Mouse (Mus musculus) kidney, embryonic 16.5 days (tissue): ENCODE measurements at regions not wholly inside any gene's neighbourhood (a gene's known extent, or its start where the extent isn't known, plus 50 kb on each side); places are given as distances from the start of the nearest gene placed in this dataset.

Experiments used
- ATAC-seq: fragments of 200-750 bp; cut with Nextera tagmentation; 2 replicates; pipeline ENCODE4 v1.8.0; 2017; ENCODE audit warnings: moderate TSS enrichment; ENCODE audit not compliant: low FRiP score, low TSS enrichment
- H3K27ac ChIP-seq: fragments of 300-500 bp; sonication (generic); 2 replicates; pipeline ENCODE4 v1.5.1; 2014; ENCODE audit warnings: low read length
- H3K27me3 ChIP-seq: fragments of 300-500 bp; sonication (generic); 2 replicates; pipeline ENCODE4 v1.6.1; 2014; ENCODE audit warnings: low read length, control low read depth, mixed read lengths; ENCODE audit not compliant: insufficient read depth
- H3K36me3 ChIP-seq: fragments of 300-500 bp; sonication (generic); 2 replicates; pipeline ENCODE4 v1.6.1; 2014; ENCODE audit warnings: low read length, control low read depth, mixed read lengths; ENCODE audit not compliant: insufficient read depth
- H3K4me1 ChIP-seq: fragments of 300-500 bp; sonication (generic); 2 replicates; pipeline ENCODE4 v1.6.1; 2014; ENCODE audit warnings: low read length, control low read depth, mixed read lengths; ENCODE audit not compliant: insufficient read depth
- H3K4me2 ChIP-seq: fragments of 300-500 bp; sonication (generic); replicated peaks from 2 replicates; pipeline ENCODE4 v1.6.1; 2014; ENCODE audit warnings: low read depth, low read length
- H3K4me3 ChIP-seq: fragments of 300-500 bp; sonication (generic); 2 replicates; pipeline ENCODE4 v1.5.1; 2014; ENCODE audit warnings: mild to moderate bottlenecking, low read length
- H3K9ac ChIP-seq: fragments of 300-500 bp; sonication (generic); replicated peaks from 2 replicates; pipeline ENCODE4 v1.6.1; 2014; ENCODE audit warnings: low read length
- H3K9me3 ChIP-seq: fragments of 300-500 bp; sonication (generic); 2 replicates; pipeline ENCODE4 v1.6.1; 2016; ENCODE audit warnings: low read length, control low read depth
- WGBS: fragments of 180-500 bp; shearing (Covaris S2); extraction: QIAGEN DNeasy Blood & Tissue Kit; methylation state at CpG from one replicate; pipeline ENCODE4 v1.1.7; 2014; 5-methylcytosine and 5-hydroxymethylcytosine counted together

GRCm38 (mm10) chr15:63066020-63066439 lies 778.9 kb downstream of the Gsdmc2 start:
- Histone ChIP-seq H3K4me3 (no peak overlapping the region), H3K36me3 (no peaks in the 10 kb centered on the region), H3K4me2 (no peak overlapping the region), H3K27ac (no peak overlapping the region), H3K9me3 (no peaks in the 10 kb centered on the region), H3K9ac (no peak overlapping the region), H3K4me1 (no peaks in the 10 kb centered on the region), H3K27me3 (no peaks in the 10 kb centered on the region)
- no peak for ATAC-seq
- 88% methylated on average over 2 of the region's 2 CpGs for WGBS

GRCm38 (mm10) chr15:63061891-63062290 lies 783.1 kb downstream of the Gsdmc2 start:
- ATAC-seq: no peak
- Histone ChIP-seq H3K4me2 (no peak overlapping the region), H3K27me3 (no peaks in the 10 kb centered on the region), H3K36me3 (no peaks in the 10 kb centered on the region), H3K9me3 (no peaks in the 10 kb centered on the region), H3K4me1 (no peaks in the 10 kb centered on the region), H3K27ac (no peak overlapping the region), H3K4me3 (no peak overlapping the region), H3K9ac (no peak overlapping the region)
- 77% methylated on average over 3 of the region's 3 CpGs for WGBS

GRCm38 (mm10) chr15:63060826-63061225 lies 784.2 kb downstream of the Gsdmc2 start:
- WGBS: 89% methylated on average over 3 of the region's 3 CpGs
- no peak overlapping the region for H3K4me2 ChIP-seq
- H3K36me3 ChIP-seq: no peaks in the 10 kb centered on the region
- no peak overlapping the region for H3K9ac ChIP-seq
- no peak for ATAC-seq
- no peaks in the 10 kb centered on the region for H3K9me3 ChIP-seq
- H3K27me3 ChIP-seq: no peaks in the 10 kb centered on the region
- no peaks in the 10 kb centered on the region for H3K4me1 ChIP-seq
- no peak overlapping the region for H3K4me3 ChIP-seq
- H3K27ac ChIP-seq: no peak overlapping the region

- Histone ChIP-seq H3K4me1 (no peaks in the 10 kb centered on the region), H3K4me2 (no peak overlapping the region), H3K27me3 (no peaks in the 10 kb centered on the region), H3K4me3 (no peak overlapping the region), H3K9me3 (no peaks in the 10 kb centered on the region), H3K36me3 (no peaks in the 10 kb centered on the region), H3K27ac (no peak overlapping the region), H3K9ac (no peak overlapping the region)
- whole genome bisulfite sequencing: 34% methylated on average over 3 of the region's 3 CpGs
- no peak for ATAC-seq
These were observed 792.3 kb downstream of the Gsdmc2 start for GRCm38 (mm10) chr15:63052570-63053255.

- no peak for ATAC-seq
- H3K27me3 ChIP-seq: no peaks in the 10 kb centered on the region
- no peak overlapping the region for H3K4me3 ChIP-seq
- no peak overlapping the region for H3K4me2 ChIP-seq
- no peaks in the 10 kb centered on the region for H3K4me1 ChIP-seq
- no peak overlapping the region for H3K9ac ChIP-seq
- H3K27ac ChIP-seq: no peak overlapping the region
- no peaks in the 10 kb centered on the region for H3K36me3 ChIP-seq
- H3K9me3 ChIP-seq: no peaks in the 10 kb centered on the region
- WGBS: 89% methylated on average over 1 of the region's 1 CpGs
These were observed 794.9 kb downstream of the Gsdmc2 start for GRCm38 (mm10) chr15:63050033-63050432.

- Histone ChIP-seq H3K9me3 (no peaks in the 10 kb centered on the region), H3K4me2 (no peak overlapping the region), H3K4me1 (no peaks in the 10 kb centered on the region), H3K9ac (no peak overlapping the region), H3K4me3 (no peak overlapping the region), H3K36me3 (no peaks in the 10 kb centered on the region), H3K27me3 (no peaks in the 10 kb centered on the region), H3K27ac (no peak overlapping the region)
- no peak for ATAC-seq
These were observed 802.6 kb downstream of the Gsdmc2 start for GRCm38 (mm10) chr15:63042367-63042766.

- no peak overlapping the region for H3K27ac ChIP-seq
- WGBS: 94% methylated on average over 7 of the region's 7 CpGs
- no peaks in the 10 kb centered on the region for H3K27me3 ChIP-seq
- no peak overlapping the region for H3K9ac ChIP-seq
- no peak overlapping the region for H3K4me2 ChIP-seq
- H3K4me3 ChIP-seq: no peak overlapping the region
- no peaks in the 10 kb centered on the region for H3K36me3 ChIP-seq
- no peaks in the 10 kb centered on the region for H3K4me1 ChIP-seq
- ATAC-seq: no peak
- H3K9me3 ChIP-seq: no peaks in the 10 kb centered on the region
These were observed 808.7 kb downstream of the Gsdmc2 start for GRCm38 (mm10) chr15:63036241-63036640.

- 43% methylated on average over 2 of the region's 2 CpGs for WGBS
- no peaks in the 10 kb centered on the region for H3K36me3 ChIP-seq
- no peak overlapping the region for H3K9ac ChIP-seq
- H3K9me3 ChIP-seq: no peaks in the 10 kb centered on the region
- H3K4me2 ChIP-seq: no peak overlapping the region
- ATAC-seq: no peak; the same call in 1 of the 2 replicates
- no peak overlapping the region for H3K4me3 ChIP-seq
- no peak overlapping the region for H3K27ac ChIP-seq
- H3K27me3 ChIP-seq: no peaks in the 10 kb centered on the region
- no peaks in the 10 kb centered on the region for H3K4me1 ChIP-seq
These were observed 824.2 kb downstream of the Gsdmc2 start for GRCm38 (mm10) chr15:63020826-63021225.

GRCm38 (mm10) chr15:63017966-63018365 lies 827.0 kb downstream of the Gsdmc2 start:
- Histone ChIP-seq H3K9me3 (no peaks in the 10 kb centered on the region), H3K27me3 (no peaks in the 10 kb centered on the region), H3K4me2 (no peak overlapping the region), H3K4me1 (no peaks in the 10 kb centered on the region), H3K36me3 (no peaks in the 10 kb centered on the region), H3K4me3 (no peak overlapping the region), H3K9ac (no peak overlapping the region), H3K27ac (no peak overlapping the region)
- ATAC-seq: no peak
- WGBS: 46% methylated on average over 3 of the region's 3 CpGs

GRCm38 (mm10) chr15:63006471-63007228 lies 838.3 kb downstream of the Gsdmc2 start:
- Histone ChIP-seq H3K9ac (no peak overlapping the region), H3K27me3 (no peaks in the 10 kb centered on the region)

More at GRCm38 (mm10) chr15:63006471-63007228, 838.3 kb downstream of the Gsdmc2 start:
- no peak overlapping the region for H3K27ac ChIP-seq
- H3K4me3 ChIP-seq: no peak overlapping the region
- H3K36me3 ChIP-seq: no peaks in the 10 kb centered on the region
- H3K9me3 ChIP-seq: no peaks in the 10 kb centered on the region
- 78% methylated on average over 14 of the region's 14 CpGs for WGBS
- ATAC-seq: no peak
- no peaks in the 10 kb centered on the region for H3K4me1 ChIP-seq
- no peak overlapping the region for H3K4me2 ChIP-seq
